Mouse (Mus musculus): ENCODE data around the gene Skiv2l. TPM values are rescaled to one million over a fixed set of nuclear protein-coding genes. Genes with fewer than 3 reads are reported as not detected.
A peak's percentile ranks its signal among the peaks of the same experiment; 100 is the strongest.

Skiv2l gene
- polyA plus RNA-seq, 1 experiment, result 58.2 TPM

DNA sequence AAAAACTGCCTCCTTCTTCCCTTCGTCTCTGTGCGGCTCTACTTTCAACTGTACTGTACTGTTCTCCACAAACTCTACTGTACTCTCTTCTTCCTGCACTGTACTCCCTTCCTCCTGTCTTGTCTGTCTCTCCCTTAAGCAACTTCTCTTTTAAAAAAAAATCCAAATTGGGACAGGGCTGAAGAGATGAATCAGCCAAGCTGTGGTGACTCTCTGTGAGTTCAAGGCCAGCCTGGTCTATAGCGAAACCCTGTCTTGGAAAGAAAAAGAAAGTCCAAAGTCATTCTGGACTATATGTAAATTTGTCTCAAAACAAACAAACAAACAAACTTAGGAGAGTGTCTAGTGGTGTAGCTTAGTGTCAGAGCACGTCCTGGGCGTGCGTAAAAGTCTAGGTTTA is 24.3 kb upstream of the Skiv2l start:
- Histone ChIP-seq H3K4me3 (ENCODE audit: insufficient read depth, low read depth, low read length) (no peak overlapping the region), H3K4me1 (ENCODE audit: control insufficient read depth, insufficient read depth, low read length) (no peaks in the 10 kb centered on the region), H3K36me3 (ENCODE audit: control insufficient read depth, insufficient read depth, low read length) (no peaks in the 10 kb centered on the region), H3K27me3 (replicated peaks; ENCODE audit: control insufficient read depth, insufficient read depth, low read length) (no peaks in the 10 kb centered on the region), H3K27ac (ENCODE audit: insufficient read depth, low read depth, low read length) (no peak overlapping the region)
- DNase-seq, result no peak
- TF ChIP-seq CTCF (conservative IDR thresholded peaks at IDR 0.05; ENCODE audit: insufficient read depth, insufficient read length, low read depth, low read length), result no peak
- TF ChIP-seq POLR2A (IDR thresholded peaks at IDR 0.05; ENCODE audit: low read depth, low read length), result no peak
- 88% methylated on average over 6 of the region's 6 CpGs for WGBS

- TF ChIP-seq CTCF (conservative IDR thresholded peaks at IDR 0.05; ENCODE audit: insufficient read depth, insufficient read length, low read depth, low read length) (no peak), POLR2A (IDR thresholded peaks at IDR 0.05; ENCODE audit: low read depth, low read length) (no peak)
- no peak for DNase-seq
- H3K36me3 ChIP-seq (ENCODE audit: control insufficient read depth, insufficient read depth, low read length), result no peaks in the 10 kb centered on the region
- H3K27me3 ChIP-seq (replicated peaks; ENCODE audit: control insufficient read depth, insufficient read depth, low read length), result no peaks in the 10 kb centered on the region
- H3K27ac ChIP-seq (ENCODE audit: insufficient read depth, low read depth, low read length), result no peak overlapping the region
- 47% methylated on average over 7 of the region's 7 CpGs for WGBS
- no peak overlapping the region for H3K4me3 ChIP-seq (ENCODE audit: insufficient read depth, low read depth, low read length)
- peaks cover 6% of the 10 kb centered on the region; the same call in 1 of the 2 replicates for H3K4me1 ChIP-seq (ENCODE audit: control insufficient read depth, insufficient read depth, low read length)
Measured at GRCm38 (mm10) chr17:34865981-34866380, 16.0 kb upstream of the Skiv2l start.

DNA sequence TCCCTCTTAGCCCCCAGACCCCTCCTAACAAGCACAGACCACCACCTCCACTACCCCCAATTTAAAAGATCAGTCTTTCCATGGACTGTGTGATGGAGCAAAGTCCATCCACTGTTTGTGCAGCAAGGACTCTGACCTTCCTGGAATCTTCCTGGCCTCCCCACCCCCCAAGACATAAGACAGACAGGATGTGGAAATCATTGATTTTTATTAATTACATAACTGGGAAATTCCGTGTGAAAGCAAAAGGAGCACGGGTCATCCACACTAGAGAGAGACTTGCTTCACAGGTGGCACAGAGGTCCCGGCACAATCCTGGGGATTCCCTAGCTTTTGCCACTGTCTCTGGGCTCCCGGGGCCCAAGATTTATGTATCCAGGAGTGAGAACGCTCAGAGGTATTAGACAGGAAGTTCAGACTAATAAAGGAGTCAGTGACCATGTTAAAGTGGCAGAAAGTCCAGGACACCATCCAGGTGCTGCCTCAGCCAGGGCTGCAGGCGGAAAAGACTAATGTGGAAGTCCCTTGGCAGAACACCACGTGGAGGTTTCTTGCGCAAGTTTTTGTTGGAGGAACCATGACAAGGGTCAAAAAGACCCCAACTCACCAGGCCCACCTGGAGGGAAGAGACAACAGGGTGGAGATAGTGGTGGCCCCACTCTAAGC is 12.5 kb upstream of the Skiv2l start, which contains the start of gene Cfb:
Gene Cfb, minus strand, starts transcription at position 103 of the 666 bp plus-strand sequence.
- DNase-seq, result peak; percentile 92
- Histone ChIP-seq H3K4me1 (ENCODE audit: control insufficient read depth, insufficient read depth, low read length) (peaks cover 6% of the 10 kb centered on the region; the same call in 1 of the 2 replicates), H3K27ac (ENCODE audit: insufficient read depth, low read depth, low read length) (peak within 1 kb of the TSS; percentile 93), H3K27me3 (replicated peaks; ENCODE audit: control insufficient read depth, insufficient read depth, low read length) (no peaks in the 10 kb centered on the region), H3K4me3 (ENCODE audit: insufficient read depth, low read depth, low read length) (peak within 1 kb of the TSS; percentile 42), H3K36me3 (ENCODE audit: control insufficient read depth, insufficient read depth, low read length) (no peaks in the 10 kb centered on the region)
- WGBS, result 16% methylated on average over 8 of the region's 8 CpGs
- no peak for TF ChIP-seq CTCF (conservative IDR thresholded peaks at IDR 0.05; ENCODE audit: insufficient read depth, insufficient read length, low read depth, low read length)
- TF ChIP-seq POLR2A (IDR thresholded peaks at IDR 0.05; ENCODE audit: low read depth, low read length), result no peak

DNA sequence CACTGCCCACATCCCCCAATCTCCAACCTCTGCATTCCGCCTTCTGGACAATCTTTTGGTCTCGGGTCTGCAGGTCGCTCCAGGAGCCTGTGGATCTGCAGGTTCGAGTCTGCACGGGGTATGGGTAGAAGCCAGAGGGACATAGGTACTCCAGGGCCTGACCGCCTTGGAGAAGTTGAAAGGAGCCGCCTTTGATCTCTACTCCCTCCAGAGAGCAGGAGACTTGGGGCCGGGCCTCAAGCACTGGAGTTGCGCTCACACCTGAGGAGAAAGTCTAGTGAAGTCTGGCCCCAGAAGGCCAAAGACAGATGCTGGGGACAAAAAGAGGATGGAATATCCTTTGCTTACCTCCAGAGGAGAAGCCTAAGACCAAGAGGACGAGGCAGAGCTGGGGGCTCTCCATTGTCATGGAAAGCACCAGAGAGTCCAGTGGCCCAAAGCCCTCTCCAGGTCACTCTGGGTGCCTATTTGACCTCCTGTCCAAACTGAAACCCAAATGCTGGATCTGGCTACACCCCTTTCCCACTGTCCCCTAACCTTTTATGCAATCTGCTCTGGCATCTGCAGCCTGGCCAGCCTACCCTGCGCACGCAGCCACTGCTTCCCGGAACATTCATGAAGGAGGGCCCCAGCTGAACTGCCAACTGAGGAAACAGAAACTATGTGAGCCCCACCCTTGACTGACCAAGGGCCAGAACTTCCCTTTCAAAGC is 11.8 kb upstream of the Skiv2l start:
- no peaks in the 10 kb centered on the region for H3K27me3 ChIP-seq (replicated peaks; ENCODE audit: control insufficient read depth, insufficient read depth, low read length)
- no peaks in the 10 kb centered on the region for H3K36me3 ChIP-seq (ENCODE audit: control insufficient read depth, insufficient read depth, low read length)
- DNase-seq, result peak; percentile 87
- peak overlapping the region; percentile 93 for H3K27ac ChIP-seq (ENCODE audit: insufficient read depth, low read depth, low read length)
- TF ChIP-seq CTCF (conservative IDR thresholded peaks at IDR 0.05; ENCODE audit: insufficient read depth, insufficient read length, low read depth, low read length) (no peak), POLR2A (IDR thresholded peaks at IDR 0.05; ENCODE audit: low read depth, low read length) (no peak)
- H3K4me1 ChIP-seq (ENCODE audit: control insufficient read depth, insufficient read depth, low read length), result peaks cover 6% of the 10 kb centered on the region; the same call in 1 of the 2 replicates
- 39% methylated on average over 13 of the region's 13 CpGs for WGBS
- peak overlapping the region; percentile 42 for H3K4me3 ChIP-seq (ENCODE audit: insufficient read depth, low read depth, low read length)

GRCm38 (mm10) chr17:34860514-34860913 is 10.5 kb upstream of the Skiv2l start:
- H3K4me3 ChIP-seq (ENCODE audit: insufficient read depth, low read depth, low read length), result no peak overlapping the region
- H3K27ac ChIP-seq (ENCODE audit: insufficient read depth, low read depth, low read length), result no peak overlapping the region
- H3K36me3 ChIP-seq (ENCODE audit: control insufficient read depth, insufficient read depth, low read length), result no peaks in the 10 kb centered on the region
- DNase-seq, result no peak
- H3K4me1 ChIP-seq (ENCODE audit: control insufficient read depth, insufficient read depth, low read length), result peaks cover 6% of the 10 kb centered on the region; the same call in 1 of the 2 replicates
- H3K27me3 ChIP-seq (replicated peaks; ENCODE audit: control insufficient read depth, insufficient read depth, low read length), result no peaks in the 10 kb centered on the region
- 65% methylated on average over 9 of the region's 9 CpGs for WGBS
- TF ChIP-seq CTCF (conservative IDR thresholded peaks at IDR 0.05; ENCODE audit: insufficient read depth, insufficient read length, low read depth, low read length) (no peak), POLR2A (IDR thresholded peaks at IDR 0.05; ENCODE audit: low read depth, low read length) (no peak)

GRCm38 (mm10) chr17:34858670-34859069 is 8.7 kb upstream of the Skiv2l start:
- Histone ChIP-seq H3K27ac (ENCODE audit: insufficient read depth, low read depth, low read length) (no peak overlapping the region), H3K36me3 (ENCODE audit: control insufficient read depth, insufficient read depth, low read length) (no peaks in the 10 kb centered on the region), H3K4me1 (ENCODE audit: control insufficient read depth, insufficient read depth, low read length) (peaks cover 6% of the 10 kb centered on the region; the same call in 1 of the 2 replicates), H3K27me3 (replicated peaks; ENCODE audit: control insufficient read depth, insufficient read depth, low read length) (no peaks in the 10 kb centered on the region), H3K4me3 (ENCODE audit: insufficient read depth, low read depth, low read length) (no peak overlapping the region)
- TF ChIP-seq CTCF (conservative IDR thresholded peaks at IDR 0.05; ENCODE audit: insufficient read depth, insufficient read length, low read depth, low read length), result no peak
- TF ChIP-seq POLR2A (IDR thresholded peaks at IDR 0.05; ENCODE audit: low read depth, low read length), result no peak
- no peak for DNase-seq
- 63% methylated on average over 4 of the region's 4 CpGs for WGBS

DNA sequence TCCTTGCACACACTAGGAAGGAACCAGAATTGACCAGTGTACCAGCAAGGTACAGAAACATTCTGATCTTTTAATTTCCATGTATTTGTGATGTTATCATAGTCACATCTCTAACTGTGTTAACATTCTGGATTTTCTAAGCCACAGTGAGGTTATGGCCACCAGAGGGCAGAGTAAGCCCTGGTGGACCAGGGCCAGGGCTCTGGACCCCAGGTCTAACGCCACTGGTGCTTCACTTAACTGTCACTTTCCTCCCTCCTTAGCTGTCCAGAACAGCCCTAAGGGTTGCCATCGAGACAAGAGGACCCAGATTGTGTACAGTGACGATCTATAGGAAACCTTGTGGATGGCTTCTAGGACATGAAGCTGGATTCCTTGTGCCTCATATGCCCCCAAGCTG is 5.8 kb upstream of the Skiv2l start:
- TF ChIP-seq POLR2A (IDR thresholded peaks at IDR 0.05; ENCODE audit: low read depth, low read length), result no peak
- peak; percentile 72 for TF ChIP-seq CTCF (conservative IDR thresholded peaks at IDR 0.05; ENCODE audit: insufficient read depth, insufficient read length, low read depth, low read length)
- Histone ChIP-seq H3K4me1 (ENCODE audit: control insufficient read depth, insufficient read depth, low read length) (peaks cover 4% of the 10 kb centered on the region; the same call in 1 of the 2 replicates), H3K36me3 (ENCODE audit: control insufficient read depth, insufficient read depth, low read length) (no peaks in the 10 kb centered on the region), H3K4me3 (ENCODE audit: insufficient read depth, low read depth, low read length) (no peak overlapping the region), H3K27me3 (replicated peaks; ENCODE audit: control insufficient read depth, insufficient read depth, low read length) (no peaks in the 10 kb centered on the region), H3K27ac (ENCODE audit: insufficient read depth, low read depth, low read length) (no peak overlapping the region)
- 24% methylated on average over 3 of the region's 3 CpGs for WGBS
- DNase-seq, result peak; percentile 58

Measured in kidney, adult 2 months (tissue).